Mouse (Mus musculus) liver, embryonic 16.5 days (tissue): ENCODE measurements around the gene Dmrtb1. TPM values are rescaled to one million over a fixed set of nuclear protein-coding genes. Genes with fewer than 3 reads are reported as not detected.

Experiments used
- ATAC-seq: fragments of 200-750 bp; cut with Nextera tagmentation; 2 replicates; pipeline ENCODE4 v1.8.0; 2017; ENCODE audit warnings: low read depth, mild to moderate bottlenecking, moderate number of reproducible peaks, moderate library complexity
- H3K27ac ChIP-seq: fragments of 300-500 bp; sonication (generic); 2 replicates; pipeline ENCODE4 v1.5.1; 2014; ENCODE audit warnings: mild to moderate bottlenecking, low read length
- H3K27me3 ChIP-seq: fragments of 300-500 bp; sonication (generic); 2 replicates; pipeline ENCODE4 v1.6.1; 2014; ENCODE audit warnings: low read depth, low read length, mixed read lengths; ENCODE audit not compliant: control insufficient read depth, insufficient read depth
- H3K36me3 ChIP-seq: fragments of 300-500 bp; sonication (generic); 2 replicates; pipeline ENCODE4 v1.6.1; 2014; ENCODE audit warnings: mild to moderate bottlenecking; ENCODE audit not compliant: control insufficient read depth, insufficient read depth
- H3K4me1 ChIP-seq: fragments of 300-500 bp; sonication (generic); 2 replicates; pipeline ENCODE4 v1.6.1; 2014; ENCODE audit warnings: low read depth, low read length, mixed read lengths; ENCODE audit not compliant: control insufficient read depth
- H3K4me2 ChIP-seq: fragments of 300-500 bp; sonication (generic); 2 replicates; pipeline ENCODE4 v1.6.1; 2014; ENCODE audit warnings: low read depth, low read length, mixed read lengths
- H3K4me3 ChIP-seq: fragments of 300-500 bp; sonication (generic); 2 replicates; pipeline ENCODE4 v1.5.1; 2014; ENCODE audit warnings: low read depth, mild to moderate bottlenecking, low read length
- H3K9ac ChIP-seq: fragments of 300-500 bp; sonication (generic); 2 replicates; pipeline ENCODE4 v1.6.1; 2014; ENCODE audit warnings: low read depth, low read length
- H3K9me3 ChIP-seq: fragments of 300-500 bp; sonication (generic); replicated peaks from 2 replicates; pipeline ENCODE4 v1.6.1; 2016; ENCODE audit warnings: low read length; ENCODE audit not compliant: control insufficient read depth
- WGBS: fragments of 180-500 bp; shearing (Covaris S2); extraction: QIAGEN DNeasy Blood & Tissue Kit; methylation state at CpG from one replicate; pipeline ENCODE4 v1.1.7; 2014; ENCODE audit not compliant: insufficient replicate concordance; 5-methylcytosine and 5-hydroxymethylcytosine counted together
- microRNA-seq: library from miRNA; unstranded; fragments of <30 nt; microRNA quantifications from one replicate; pipeline ENCODE4, GENCODE M21; 2016
- polyA plus RNA-seq: library from polyadenylated mRNA; unstranded; fragments of >200 nt; fragmentation: Nextera tagmentation; extraction: Ambion mirVana; gene quantifications from 2 replicates; pipeline ENCODE4 v1.2.1, GENCODE M21; 2015

Dmrtb1 gene
- polyA plus RNA-seq, 1 experiment from 2014 or later, result not detected

GRCm38 (mm10) chr4:107637670-107638069 is 46.4 kb downstream of the Dmrtb1 start:
- 23% methylated on average over 3 of the region's 3 CpGs for WGBS
- H3K4me3 ChIP-seq, result no peak overlapping the region
- no peaks in the 10 kb centered on the region for H3K9me3 ChIP-seq
- H3K9ac ChIP-seq, result no peak overlapping the region
- H3K27me3 ChIP-seq, result no peaks in the 10 kb centered on the region
- no peaks in the 10 kb centered on the region for H3K4me1 ChIP-seq
- ATAC-seq, result no peak
- H3K36me3 ChIP-seq, result no peaks in the 10 kb centered on the region
- H3K4me2 ChIP-seq, result no peak overlapping the region
- H3K27ac ChIP-seq, result no peak overlapping the region

DNA sequence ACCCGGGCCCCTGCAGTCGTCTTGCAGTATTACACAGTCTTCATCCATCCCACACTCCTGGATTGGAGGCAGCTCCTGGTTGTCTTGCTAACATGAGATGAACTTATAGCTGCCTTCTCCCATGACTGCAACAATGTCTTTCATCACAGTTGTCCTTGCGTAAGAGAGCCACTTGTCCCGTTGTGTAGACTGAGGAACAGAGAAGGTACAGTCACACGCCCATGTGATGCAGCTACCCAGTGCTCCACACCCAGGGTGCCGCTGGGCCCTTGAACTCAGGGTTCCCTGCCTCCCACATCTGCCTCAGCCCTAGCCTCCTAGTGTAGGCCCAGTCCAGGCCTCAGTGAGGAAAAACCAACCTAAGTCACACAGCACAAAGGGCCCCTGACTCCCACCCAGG is 47.9 kb downstream of the Dmrtb1 start:
- Histone ChIP-seq H3K9ac (no peak overlapping the region), H3K9me3 (no peaks in the 10 kb centered on the region), H3K27ac (no peak overlapping the region), H3K4me1 (no peaks in the 10 kb centered on the region), H3K27me3 (no peaks in the 10 kb centered on the region), H3K4me2 (no peak overlapping the region), H3K4me3 (no peak overlapping the region), H3K36me3 (no peaks in the 10 kb centered on the region)
- WGBS, result 46% methylated on average over 6 of the region's 6 CpGs
- ATAC-seq, result no peak

DNA sequence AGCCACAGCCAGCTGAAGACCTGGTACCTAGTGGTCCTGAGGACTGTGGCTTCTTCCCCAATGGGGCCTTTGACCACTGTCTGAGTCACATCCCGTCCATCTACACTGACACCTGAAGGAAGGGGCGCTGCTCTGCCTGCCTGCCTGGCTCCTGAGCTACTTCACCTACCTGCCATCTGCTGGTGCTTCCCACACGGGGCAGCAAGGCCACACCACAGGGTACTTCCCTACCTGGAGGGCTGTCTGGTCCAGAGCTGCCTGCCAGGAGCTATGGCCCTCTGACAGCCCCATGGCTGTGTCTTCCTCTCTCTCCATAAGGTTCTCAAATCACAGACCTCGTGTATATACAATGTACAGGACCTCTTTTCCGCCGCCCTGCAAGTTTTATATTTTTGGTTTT is 49.4 kb downstream of the Dmrtb1 start:
- no peak overlapping the region for H3K27ac ChIP-seq
- H3K4me1 ChIP-seq, result no peaks in the 10 kb centered on the region
- no peaks in the 10 kb centered on the region for H3K36me3 ChIP-seq
- H3K4me2 ChIP-seq, result no peak overlapping the region
- no peaks in the 10 kb centered on the region; the same call in 1 of the 2 replicates for H3K27me3 ChIP-seq
- H3K9me3 ChIP-seq, result no peaks in the 10 kb centered on the region
- 51% methylated on average over 6 of the region's 6 CpGs for WGBS
- no peak overlapping the region for H3K9ac ChIP-seq
- H3K4me3 ChIP-seq, result no peak overlapping the region
- no peak for ATAC-seq

DNA sequence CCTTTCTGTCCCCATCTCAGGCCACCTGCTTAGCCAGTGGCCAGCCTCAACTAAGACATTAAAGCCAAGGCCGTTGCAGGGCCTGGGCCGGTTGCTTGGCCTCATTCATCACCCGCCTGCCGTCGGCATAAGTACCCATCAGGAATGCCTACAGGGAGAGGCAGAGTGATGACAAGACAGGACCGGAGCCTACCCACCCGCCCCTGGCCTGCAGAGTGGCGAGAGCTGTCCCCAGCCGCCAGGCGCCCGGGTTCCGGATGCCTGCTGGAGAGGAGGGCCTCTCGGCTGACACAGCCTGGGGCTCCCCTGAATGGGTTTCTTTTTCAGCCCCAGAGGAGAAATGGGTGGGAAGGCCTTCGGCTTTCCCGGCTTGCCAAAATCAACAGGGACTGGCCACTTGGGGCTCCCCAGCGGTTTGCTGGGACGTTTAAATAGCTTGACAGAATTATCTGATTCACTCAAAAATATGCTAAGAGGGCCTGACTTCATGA is 55.1 kb downstream of the Dmrtb1 start:
- WGBS, result 75% methylated on average over 17 of the region's 17 CpGs
- Histone ChIP-seq H3K9me3 (no peaks in the 10 kb centered on the region), H3K27ac (no peak overlapping the region), H3K4me2 (no peak overlapping the region), H3K4me3 (no peak overlapping the region), H3K4me1 (no peaks in the 10 kb centered on the region), H3K36me3 (no peaks in the 10 kb centered on the region), H3K9ac (no peak overlapping the region), H3K27me3 (no peaks in the 10 kb centered on the region; the same call in 1 of the 2 replicates)
- no peak for ATAC-seq

DNA sequence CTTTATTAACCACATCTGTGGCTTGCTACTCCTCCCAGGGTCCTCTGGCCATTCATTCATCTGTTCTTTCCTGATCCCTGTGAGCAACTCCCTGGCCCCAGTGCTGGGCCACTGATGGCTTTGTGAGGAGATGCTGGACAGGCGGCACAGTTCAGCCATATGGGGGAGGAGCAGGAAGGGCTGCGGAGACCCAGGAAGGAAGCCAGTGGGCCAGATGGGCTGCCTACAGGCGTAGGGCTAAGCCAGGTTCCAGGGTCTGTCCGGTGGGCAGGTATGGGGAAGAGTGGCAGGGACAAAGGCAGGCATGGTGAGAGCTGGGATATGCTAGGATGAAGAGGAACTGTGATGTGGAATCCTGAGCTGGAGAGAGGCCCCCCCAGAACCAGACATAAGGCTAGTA is 55.8 kb downstream of the Dmrtb1 start:
- Histone ChIP-seq H3K36me3 (no peaks in the 10 kb centered on the region), H3K4me3 (no peak overlapping the region), H3K4me2 (no peak overlapping the region), H3K4me1 (no peaks in the 10 kb centered on the region), H3K9ac (no peak overlapping the region), H3K27me3 (no peaks in the 10 kb centered on the region; the same call in 1 of the 2 replicates), H3K27ac (no peak overlapping the region), H3K9me3 (no peaks in the 10 kb centered on the region)
- no peak for ATAC-seq
- WGBS, result 42% methylated on average over 4 of the region's 4 CpGs

Small RNA genes within 50 kb of the gene (microRNA-seq; reads per million reads assigned to microRNA genes)
- not detected for gene Gm25123

Other genes starting within 250 kb of the Dmrtb1 start
- 0.18 and 0.55 TPM in 2 replicates for gene Glis1, start 249.6 kb downstream of the Dmrtb1 start, polyA plus RNA-seq
- gene Lrp8, start 118.0 kb upstream of the Dmrtb1 start, polyA plus RNA-seq, result 0.44 and 0.46 TPM in 2 replicates
- 58.5 and 76.7 TPM in 2 replicates for gene Magoh, start 195.5 kb upstream of the Dmrtb1 start, polyA plus RNA-seq
- gene 0610037L13Rik, start 205.6 kb upstream of the Dmrtb1 start, polyA plus RNA-seq, result 30.7 TPM in 2 replicates
- gene Cpt2, start 239.4 kb upstream of the Dmrtb1 start, polyA plus RNA-seq, result 45.5 and 48.4 TPM in 2 replicates